Mouse (Mus musculus) neural tube, embryonic 12.5 days (tissue): ENCODE results near the gene Maip1. TPM values are rescaled to one million over a fixed set of nuclear protein-coding genes. Genes with fewer than 3 reads are reported as not detected.
A peak's percentile ranks its signal among the peaks of the same experiment; 100 is the strongest.

ENCODE experiments used
- ATAC-seq: fragments of 200-750 bp; cut with Nextera tagmentation; 2 replicates; pipeline ENCODE4 v1.8.0; 2017; ENCODE audit warnings: low read depth, mild to moderate bottlenecking, moderate TSS enrichment, moderate library complexity; ENCODE audit not compliant: low FRiP score
- H3K27ac ChIP-seq: fragments of 300-500 bp; sonication (generic); 2 replicates; pipeline ENCODE4 v1.5.1; 2016
- H3K27me3 ChIP-seq: fragments of 300-500 bp; sonication (generic); replicated peaks from 2 replicates; pipeline ENCODE4 v1.6.1; 2016; ENCODE audit warnings: mild to moderate bottlenecking
- H3K36me3 ChIP-seq: fragments of 300-500 bp; sonication (generic); 2 replicates; pipeline ENCODE4 v1.6.1; 2016; ENCODE audit warnings: mild to moderate bottlenecking
- H3K4me1 ChIP-seq: fragments of 300-500 bp; sonication (generic); 2 replicates; pipeline ENCODE4 v1.6.1; 2016
- H3K4me2 ChIP-seq: fragments of 300-500 bp; sonication (generic); replicated peaks from 2 replicates; pipeline ENCODE4 v1.6.1; 2016; ENCODE audit warnings: mild to moderate bottlenecking
- H3K4me3 ChIP-seq: fragments of 300-500 bp; sonication (generic); 2 replicates; pipeline ENCODE4 v1.5.1; 2016
- H3K9ac ChIP-seq: fragments of 300-500 bp; sonication (generic); 2 replicates; pipeline ENCODE4 v1.6.1; 2016; ENCODE audit warnings: mild to moderate bottlenecking
- H3K9me3 ChIP-seq: fragments of 300-500 bp; sonication (generic); 2 replicates; pipeline ENCODE4 v1.6.1; 2016; ENCODE audit warnings: mild to moderate bottlenecking
- WGBS: fragments of 180-500 bp; shearing (Covaris S2); methylation state at CpG from one replicate; pipeline ENCODE4 v1.1.7; 2016; 5-methylcytosine and 5-hydroxymethylcytosine counted together
- polyA plus RNA-seq: library from polyadenylated mRNA; unstranded; fragments of >200 nt; fragmentation: Nextera tagmentation; extraction: Ambion mirVana; gene quantifications from 2 replicates; pipeline ENCODE4 v1.2.1, GENCODE M21; 2016

The Maip1 gene
- polyA plus RNA-seq, 1 experiment from 2014 or later, result 18.2 TPM

DNA sequence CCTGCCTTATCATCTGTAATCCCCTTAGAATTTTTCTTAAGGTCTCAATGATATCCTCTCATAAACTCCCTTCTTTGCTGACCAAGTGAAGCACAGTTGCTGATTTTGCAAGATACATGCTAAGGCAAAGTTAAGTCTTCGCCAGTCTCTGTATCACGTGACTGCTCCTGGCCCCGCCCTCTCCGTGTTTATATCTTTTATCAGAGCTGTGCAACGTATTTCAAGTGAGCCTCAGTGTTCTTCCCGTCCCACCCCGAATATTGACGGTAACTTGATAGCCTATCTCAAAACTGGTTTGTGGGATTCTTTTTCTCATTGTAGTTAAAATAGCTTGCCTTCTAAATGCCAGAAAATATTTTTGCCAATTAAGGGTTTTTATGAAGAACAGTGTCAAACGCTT, 30.3 kb downstream of the Maip1 start:
- Histone ChIP-seq H3K27me3 (no peaks in the 10 kb centered on the region), H3K4me2 (no peak overlapping the region), H3K4me1 (0 out of 2 replicates have a peak, but pooled peaks cover 2% of the 10 kb centered on the region), H3K9me3 (no peaks in the 10 kb centered on the region), H3K36me3 (no peaks in the 10 kb centered on the region), H3K9ac (no peak overlapping the region), H3K27ac (no peak overlapping the region), H3K4me3 (no peak overlapping the region)
- 78% methylated on average over 9 of the region's 9 CpGs for WGBS
- ATAC-seq, result no peak

DNA sequence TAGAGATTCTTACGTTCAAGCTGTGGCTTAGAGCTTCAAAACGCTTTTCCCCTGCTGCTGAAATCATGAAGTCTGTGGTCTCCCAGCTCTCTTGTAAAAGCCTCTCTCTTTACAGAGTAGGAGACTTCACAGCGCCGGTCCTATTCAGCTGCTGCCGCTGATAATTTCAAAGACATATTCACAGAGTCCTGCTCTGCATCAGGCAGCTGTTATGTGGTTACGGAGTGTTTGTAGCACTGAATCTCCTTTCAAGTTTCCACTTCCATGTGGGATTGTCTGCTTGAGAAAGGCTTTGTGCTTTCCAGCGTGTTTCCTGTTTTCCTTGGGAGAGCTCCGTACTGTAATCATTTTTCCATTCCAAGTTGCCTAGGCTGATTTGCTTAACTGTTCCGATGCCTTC, 30.8 kb downstream of the Maip1 start:
- no peak overlapping the region for H3K4me3 ChIP-seq
- H3K9me3 ChIP-seq, result no peaks in the 10 kb centered on the region
- H3K9ac ChIP-seq, result no peak overlapping the region
- ATAC-seq, result no peak
- H3K4me2 ChIP-seq, result peak overlapping the region; percentile 27; the same call in 1 of the 2 replicates
- WGBS, result 52% methylated on average over 9 of the region's 9 CpGs
- H3K27me3 ChIP-seq, result no peaks in the 10 kb centered on the region
- no peak overlapping the region for H3K27ac ChIP-seq
- H3K4me1 ChIP-seq, result 0 out of 2 replicates have a peak, but pooled peaks cover 2% of the 10 kb centered on the region
- no peaks in the 10 kb centered on the region for H3K36me3 ChIP-seq

DNA sequence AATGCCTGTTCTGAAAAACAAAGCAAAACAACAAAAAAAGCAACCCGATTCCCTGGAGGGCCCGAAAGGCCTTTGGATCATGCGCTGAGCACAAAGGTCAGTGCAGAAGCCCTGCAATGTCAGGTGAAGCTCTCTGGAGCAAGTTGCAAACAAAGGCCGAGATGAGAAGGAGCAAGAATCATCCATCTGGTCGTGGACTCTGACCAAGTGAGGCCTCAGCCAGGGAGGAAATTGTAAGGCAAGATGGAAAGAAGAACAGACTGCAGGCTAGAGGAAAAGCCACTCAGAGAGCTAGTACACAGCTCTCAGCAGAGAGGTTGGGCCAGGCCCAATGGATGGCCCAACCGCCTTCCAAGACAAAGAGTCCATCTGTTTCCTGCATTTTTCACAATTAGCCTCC, 32.9 kb downstream of the Maip1 start:
- Histone ChIP-seq H3K27ac (no peak overlapping the region), H3K4me2 (no peak overlapping the region), H3K4me1 (0 out of 2 replicates have a peak, but pooled peaks cover 2% of the 10 kb centered on the region), H3K9ac (no peak overlapping the region), H3K9me3 (no peaks in the 10 kb centered on the region), H3K36me3 (no peaks in the 10 kb centered on the region), H3K4me3 (no peak overlapping the region), H3K27me3 (no peaks in the 10 kb centered on the region)
- no peak for ATAC-seq
- 85% methylated on average over 6 of the region's 6 CpGs for WGBS

DNA sequence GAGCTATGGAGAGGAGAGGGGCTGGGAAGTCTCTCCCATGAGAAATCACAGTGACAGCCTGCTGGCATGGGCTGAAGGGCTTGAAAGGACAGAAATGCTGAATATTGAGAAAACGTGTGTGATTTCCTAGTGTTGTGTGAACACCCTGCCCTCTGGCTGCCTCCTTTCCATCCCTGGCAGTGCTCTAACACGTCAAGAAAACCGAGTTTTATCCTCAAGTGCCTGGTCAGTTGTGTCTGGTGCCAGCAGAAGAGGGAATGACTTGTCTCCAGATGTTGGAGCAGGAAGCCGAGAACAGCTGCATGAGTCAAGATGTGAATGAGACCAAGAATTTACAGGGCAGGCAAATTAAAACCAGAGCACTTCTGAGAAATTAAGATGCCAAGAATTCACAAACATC, 34.6 kb downstream of the Maip1 start:
- no peaks in the 10 kb centered on the region for H3K27me3 ChIP-seq
- no peak overlapping the region for H3K27ac ChIP-seq
- ATAC-seq, result no peak
- no peak overlapping the region for H3K4me3 ChIP-seq
- H3K9ac ChIP-seq, result no peak overlapping the region
- 64% methylated on average over 4 of the region's 4 CpGs for WGBS
- H3K36me3 ChIP-seq, result no peaks in the 10 kb centered on the region
- no peaks in the 10 kb centered on the region for H3K9me3 ChIP-seq
- H3K4me2 ChIP-seq, result no peak overlapping the region
- 0 out of 2 replicates have a peak, but pooled peaks cover 2% of the 10 kb centered on the region for H3K4me1 ChIP-seq

DNA sequence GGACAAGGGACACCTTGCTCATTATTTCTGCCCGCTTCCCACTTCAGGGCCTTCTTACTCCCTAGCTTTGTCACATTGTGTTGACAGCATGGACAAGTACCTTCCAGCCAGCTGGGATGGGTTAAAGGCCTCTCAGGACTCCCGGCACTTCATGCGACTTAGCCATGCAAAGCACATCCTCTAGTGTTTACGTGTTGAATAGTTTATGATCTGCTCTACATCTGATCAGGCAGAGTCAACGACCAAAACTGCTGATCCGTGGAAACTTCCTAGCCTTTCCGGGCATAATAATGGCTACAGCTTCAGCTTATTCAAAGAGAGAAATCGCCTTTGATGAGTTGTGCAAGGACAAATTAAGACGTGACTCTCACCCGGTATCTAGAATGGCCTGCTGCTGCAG, 39.6 kb downstream of the Maip1 start:
- H3K9ac ChIP-seq, result no peak overlapping the region
- no peaks in the 10 kb centered on the region for H3K4me1 ChIP-seq
- ATAC-seq, result no peak
- no peak overlapping the region for H3K4me2 ChIP-seq
- WGBS, result 73% methylated on average over 10 of the region's 10 CpGs
- H3K4me3 ChIP-seq, result no peak overlapping the region
- no peaks in the 10 kb centered on the region for H3K9me3 ChIP-seq
- H3K36me3 ChIP-seq, result no peaks in the 10 kb centered on the region
- no peak overlapping the region for H3K27ac ChIP-seq
- H3K27me3 ChIP-seq, result no peaks in the 10 kb centered on the region

DNA sequence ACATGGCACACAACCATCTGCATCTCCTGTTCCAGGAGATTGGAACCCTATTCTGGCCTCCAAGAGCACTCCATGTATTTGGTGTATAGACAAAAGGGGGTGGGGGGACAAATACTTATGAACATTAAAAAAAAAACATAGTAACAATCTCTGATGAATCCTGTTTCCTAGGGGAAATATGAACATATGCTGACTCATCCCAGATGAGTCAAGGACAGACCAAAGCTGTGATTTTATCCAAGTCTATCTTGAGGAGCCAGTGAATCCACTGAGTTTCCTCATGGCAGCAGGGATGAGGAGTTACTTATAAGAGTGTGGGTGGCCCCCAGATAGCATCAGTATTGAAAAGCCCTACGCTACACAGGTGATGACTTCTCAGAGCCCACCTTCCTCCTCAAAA, 44.1 kb downstream of the Maip1 start:
- Histone ChIP-seq H3K9me3 (no peaks in the 10 kb centered on the region), H3K4me2 (no peak overlapping the region), H3K27ac (no peak overlapping the region), H3K36me3 (no peaks in the 10 kb centered on the region), H3K27me3 (no peaks in the 10 kb centered on the region), H3K4me1 (no peaks in the 10 kb centered on the region), H3K9ac (no peak overlapping the region), H3K4me3 (no peak overlapping the region)
- WGBS, result 95% methylated on average over 1 of the region's 1 CpGs
- ATAC-seq, result no peak

DNA sequence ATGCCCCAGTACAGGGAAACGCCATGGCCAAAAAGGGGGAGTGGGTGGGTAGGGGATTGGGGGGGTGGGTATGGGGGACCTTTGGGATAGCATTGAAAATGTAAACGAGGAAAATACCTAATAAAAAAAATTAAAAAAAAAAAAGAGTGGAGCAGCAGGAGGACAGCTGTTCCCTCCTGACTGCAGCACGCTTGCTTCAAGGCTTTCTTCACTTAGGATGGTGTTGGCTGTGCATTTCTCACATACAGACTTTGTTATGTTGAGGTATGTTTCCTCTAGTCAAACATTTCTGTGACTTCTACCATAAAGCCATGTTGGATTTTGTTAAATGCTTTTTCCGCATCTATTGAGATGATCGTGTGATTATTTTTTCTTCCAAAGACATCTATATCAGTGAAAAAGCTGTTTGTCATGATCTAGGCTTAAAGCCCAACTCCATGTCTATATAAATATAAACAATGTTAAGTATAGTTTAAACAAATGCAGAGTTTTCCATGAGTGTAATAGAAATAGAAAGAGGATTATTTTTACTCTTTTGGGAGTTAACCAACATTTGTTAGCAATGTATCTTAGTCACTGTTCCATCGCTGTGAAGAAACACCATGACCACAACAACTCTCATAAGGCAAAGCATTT, 54.3 kb downstream of the Maip1 start:
- H3K27me3 ChIP-seq, result no peaks in the 10 kb centered on the region

More for the DNA sequence above, 54.3 kb downstream of the Maip1 start:
- no peak for ATAC-seq
- Histone ChIP-seq H3K4me1 (no peaks in the 10 kb centered on the region), H3K27ac (no peak overlapping the region), H3K9ac (no peak overlapping the region), H3K4me2 (no peak overlapping the region), H3K4me3 (no peak overlapping the region), H3K36me3 (no peaks in the 10 kb centered on the region), H3K9me3 (no peaks in the 10 kb centered on the region)
- 89% methylated on average over 6 of the region's 6 CpGs for WGBS

Other genes starting within 250 kb of the Maip1 start
- 12.3 and 13.9 TPM in 2 replicates for gene 1700066M21Rik, start 28.7 kb upstream of the Maip1 start, polyA plus RNA-seq
- gene Tyw5, start 773 bp downstream of the Maip1 start, polyA plus RNA-seq, result 23.1 and 26.3 TPM in 2 replicates